Mouse (Mus musculus) c-Kit-positive CD71-positive TER-119-negative erythroid progenitor cells, embryonic 14.5 days (primary cell): ENCODE measurements at regions not wholly inside any gene's neighbourhood (a gene's known extent, or its start where the extent isn't known, plus 50 kb on each side); places are given as distances from the start of the nearest gene placed in this dataset.

Experiments
- DNase-seq: peaks from one replicate; pipeline ENCODE4 v3.0.0-alpha.2; 2013; ENCODE audit warnings: low read depth

DNA sequence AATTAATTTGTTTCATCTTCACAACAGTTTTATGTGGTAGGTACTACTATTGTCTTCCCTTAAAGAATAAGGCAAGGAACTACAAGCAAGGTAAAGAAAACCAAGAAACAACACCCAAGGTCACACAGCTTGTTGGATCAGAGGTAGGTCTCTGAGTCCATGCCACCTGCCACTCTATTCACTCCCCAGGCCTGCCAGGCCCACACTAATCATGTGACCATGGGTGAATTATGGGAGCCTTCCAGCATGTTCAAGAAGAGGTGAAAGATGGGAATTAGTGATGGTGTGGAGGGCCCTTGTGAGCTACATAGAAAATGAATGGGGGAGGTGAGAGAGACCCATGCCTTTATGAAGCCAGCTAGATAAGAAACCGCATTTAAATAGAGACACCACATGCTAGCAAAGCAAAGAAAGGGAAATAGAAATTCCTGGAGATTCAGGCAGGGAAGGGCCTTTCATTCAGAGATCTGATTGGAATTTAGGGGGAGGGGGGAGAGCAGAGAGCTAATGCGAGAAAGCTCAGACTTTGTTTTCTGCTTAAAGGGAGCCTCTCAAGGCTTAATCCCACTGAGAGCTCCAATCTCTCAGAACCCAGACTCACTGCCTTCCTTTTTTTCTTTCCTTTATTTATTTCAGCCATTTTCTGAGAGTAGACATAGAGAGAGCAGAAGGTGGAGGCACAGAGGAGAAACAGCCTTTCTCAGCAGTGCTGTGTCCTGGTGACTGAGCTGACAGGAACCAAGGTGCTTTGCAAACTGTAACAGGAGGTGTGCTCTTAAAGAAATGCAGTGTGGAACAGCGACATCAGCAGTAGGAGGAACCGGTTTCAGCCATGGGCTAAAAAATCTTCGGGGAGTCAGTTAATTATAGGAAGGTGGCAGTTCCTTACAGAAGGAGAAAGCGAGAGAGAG lies 160.0 kb downstream of the Spata19 start:
- no peak for DNase-seq

DNA sequence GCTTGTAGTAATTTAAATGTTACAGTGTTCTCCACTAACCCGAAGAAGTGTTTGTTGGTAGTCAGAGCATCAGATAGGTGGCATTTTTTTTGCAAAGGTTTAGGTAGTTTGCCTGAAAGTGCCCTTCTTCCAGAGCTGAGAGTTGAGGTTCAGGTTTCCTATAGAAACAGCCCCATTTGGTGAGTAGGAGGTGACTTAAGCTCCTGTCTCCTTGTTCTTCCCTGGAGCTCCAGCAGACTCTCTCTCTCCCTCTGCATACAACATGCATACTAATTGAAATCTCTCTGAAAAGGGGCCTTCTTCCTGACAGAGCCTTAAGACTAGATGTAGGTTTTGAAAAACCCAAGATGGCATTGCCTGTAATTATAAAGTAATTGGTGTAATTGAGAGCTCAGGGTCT lies 161.3 kb downstream of the Spata19 start:
- no peak for DNase-seq

DNA sequence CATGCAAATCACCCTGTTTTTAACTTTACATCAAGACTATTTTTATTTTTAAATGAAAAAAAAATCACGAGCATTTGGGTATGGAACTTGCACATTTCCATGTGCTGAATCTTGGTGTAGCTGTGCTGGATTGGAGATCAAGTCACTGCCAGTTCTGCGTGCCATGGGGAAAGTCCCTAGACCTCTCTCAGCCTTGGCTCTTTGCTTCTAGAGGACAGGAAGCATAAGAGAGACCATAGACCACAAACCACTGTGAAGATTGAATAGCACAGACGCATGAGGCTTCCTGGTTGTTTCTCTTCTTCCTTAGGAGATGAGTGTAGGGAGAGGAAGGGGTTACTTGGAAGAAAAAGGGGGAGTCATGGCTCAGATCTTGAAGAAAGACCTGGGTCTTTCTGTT lies 161.7 kb downstream of the Spata19 start:
- DNase-seq: no peak

DNA sequence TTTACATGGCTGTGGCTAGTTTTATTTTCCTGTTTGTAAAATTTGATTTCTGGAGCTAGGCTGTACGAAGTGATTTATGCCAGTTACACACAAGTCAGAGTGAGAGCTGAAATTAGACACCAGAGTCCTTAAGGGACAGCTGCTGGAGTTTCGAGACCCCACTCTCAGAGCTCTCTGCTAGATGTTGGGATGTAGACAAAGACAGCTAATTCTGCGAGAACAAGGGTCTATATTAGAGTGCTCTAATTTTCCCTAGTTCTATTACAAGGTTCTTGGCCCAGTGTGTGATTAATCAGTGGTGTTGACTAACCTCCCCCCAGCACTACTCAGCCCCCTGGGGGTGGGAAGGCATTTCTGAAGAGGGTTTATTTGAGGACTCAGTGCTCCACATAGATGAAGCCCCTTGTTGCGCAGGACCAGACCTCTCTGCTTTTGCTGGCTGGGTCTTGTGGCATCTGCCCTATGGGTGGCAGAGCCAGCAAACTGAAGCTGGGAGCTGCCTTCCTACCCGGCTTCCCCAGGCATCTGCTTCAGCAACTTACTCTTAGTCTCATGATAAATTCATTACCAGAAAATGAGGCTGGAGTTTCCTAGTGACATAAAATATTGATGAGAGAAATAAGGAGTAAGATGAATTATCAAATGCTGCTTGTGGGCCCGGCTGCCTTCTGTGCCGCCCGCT lies 171.9 kb downstream of the Spata19 start:
- no peak for DNase-seq

DNA sequence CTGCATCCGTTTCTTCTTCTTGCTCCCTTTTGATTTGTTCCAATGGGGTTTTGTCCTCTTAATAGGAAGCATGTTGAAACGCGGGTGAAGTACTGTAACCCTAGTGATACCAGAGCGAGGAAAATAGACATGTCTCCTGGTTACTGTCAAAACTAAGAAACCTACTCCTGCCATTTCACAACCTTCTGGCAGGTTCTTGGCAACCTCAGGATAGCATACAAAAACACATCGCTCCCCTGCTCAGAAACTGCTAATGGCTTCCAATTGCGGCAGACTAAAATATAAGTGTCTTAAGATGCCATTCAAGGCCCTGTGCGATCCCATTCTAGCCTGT lies 172.4 kb downstream of the Spata19 start:
- DNase-seq: no peak

DNA sequence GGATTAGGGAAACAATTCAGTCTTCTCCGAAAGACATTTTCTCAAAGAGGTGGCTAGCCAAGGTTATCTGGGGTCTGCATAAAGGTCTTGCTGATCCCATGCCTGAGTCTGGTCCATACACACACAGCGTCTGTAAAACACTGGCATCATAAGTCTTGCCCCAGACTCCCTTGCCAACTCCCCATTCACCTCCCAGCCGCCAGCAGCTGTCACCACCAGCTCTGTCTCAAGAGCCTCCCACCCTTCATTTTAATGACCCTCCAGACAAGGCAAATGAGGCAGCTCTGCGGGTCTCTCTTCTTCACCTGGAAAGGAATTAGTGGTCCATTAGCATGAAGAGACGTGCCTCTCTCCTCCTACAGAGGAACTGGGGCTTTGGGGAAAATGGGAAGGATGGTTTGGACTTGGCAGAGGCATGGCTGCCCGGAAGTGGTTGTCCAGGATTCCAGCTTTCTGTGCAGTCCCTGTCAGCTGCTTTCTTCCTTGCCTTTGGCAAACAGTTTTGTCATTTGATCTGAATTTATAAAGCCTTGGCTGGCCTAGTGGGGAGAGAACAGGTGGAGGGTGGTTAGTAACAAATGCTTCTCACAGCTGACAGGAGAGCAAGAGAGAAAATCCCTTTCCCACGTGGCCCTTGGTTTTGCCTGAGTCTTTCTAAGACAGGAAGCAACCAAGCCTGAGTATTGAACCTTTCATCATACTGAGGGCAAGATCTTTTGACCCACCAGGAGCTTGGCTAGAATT lies 173.3 kb upstream of the Opcml start:
- no peak for DNase-seq

DNA sequence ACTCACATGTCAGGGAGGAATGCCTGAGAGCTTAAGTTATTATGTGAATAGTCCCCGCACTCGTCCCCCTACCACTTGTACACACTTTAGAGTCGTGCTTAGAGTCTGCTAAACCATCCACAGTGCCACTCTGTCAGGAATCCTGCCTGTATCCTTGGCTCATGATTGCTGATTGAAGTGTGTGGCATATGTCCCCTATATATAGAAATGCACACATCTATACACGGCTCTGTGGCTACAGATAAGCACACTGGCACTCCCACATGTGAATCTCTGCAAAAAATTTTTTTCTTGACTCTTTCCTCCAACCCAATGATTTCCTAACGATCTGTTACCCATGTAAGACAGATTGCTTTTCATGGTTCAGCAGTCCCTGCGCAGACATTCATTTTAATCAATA lies 155.7 kb upstream of the Opcml start:
- DNase-seq: no peak

DNA sequence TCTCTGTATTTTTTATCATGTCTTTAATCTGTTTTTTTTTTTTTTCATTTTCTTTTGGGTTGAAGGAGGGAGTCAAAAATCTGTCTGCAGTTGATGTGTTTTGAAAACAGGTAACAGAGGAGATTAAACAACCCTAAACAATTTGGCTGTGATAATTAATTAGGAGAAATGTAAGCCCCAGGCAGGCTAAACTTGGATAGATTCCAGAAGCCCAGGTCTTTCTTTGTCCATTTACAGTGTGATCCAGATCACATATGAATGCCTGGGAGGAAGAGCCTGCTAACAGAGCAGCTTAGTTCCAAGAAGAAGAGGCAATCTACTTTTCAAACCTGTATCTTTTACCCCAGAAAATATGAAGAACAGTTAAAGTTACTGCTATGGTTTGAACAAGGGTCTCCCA lies 150.0 kb upstream of the Opcml start:
- DNase-seq: no peak

DNA sequence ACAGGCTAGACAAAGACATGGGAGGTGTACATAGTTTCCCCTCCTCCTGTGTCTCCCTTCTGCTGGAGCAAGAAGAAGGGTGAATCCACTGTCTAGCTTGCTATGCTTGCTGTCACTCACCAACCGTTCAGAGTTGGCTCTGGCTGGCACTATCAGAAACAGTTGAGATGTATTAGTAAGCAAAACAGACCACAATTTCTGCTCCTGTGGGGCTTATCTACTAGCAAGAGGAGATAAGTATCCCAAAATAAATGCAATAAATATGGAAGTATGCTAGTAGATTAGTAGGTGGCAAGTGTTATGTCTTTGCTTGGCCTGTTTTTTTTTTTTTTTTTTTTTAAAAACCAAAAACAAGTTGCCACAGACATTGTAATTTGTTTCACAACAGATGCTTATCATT lies 147.3 kb upstream of the Opcml start:
- DNase-seq: no peak

DNA sequence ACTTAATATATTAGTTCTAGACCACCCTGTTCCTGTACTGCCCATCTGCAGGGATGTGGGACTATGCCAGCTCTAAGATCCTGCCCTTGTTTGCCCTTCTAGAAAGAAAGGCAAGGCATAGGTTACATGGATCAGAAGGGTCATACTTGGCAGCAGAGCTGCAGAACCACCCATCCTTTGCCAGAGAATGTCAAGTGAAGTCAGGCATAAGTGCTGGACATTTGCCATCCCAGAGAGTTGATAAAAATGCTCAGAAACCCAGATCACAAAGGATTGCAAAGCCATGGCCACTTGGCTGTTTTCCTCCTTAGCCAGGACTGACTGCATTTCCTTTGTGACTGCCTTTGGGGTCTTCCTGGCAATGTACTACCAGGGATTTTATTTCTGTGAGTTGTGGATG lies 146.7 kb upstream of the Opcml start:
- DNase-seq: no peak

DNA sequence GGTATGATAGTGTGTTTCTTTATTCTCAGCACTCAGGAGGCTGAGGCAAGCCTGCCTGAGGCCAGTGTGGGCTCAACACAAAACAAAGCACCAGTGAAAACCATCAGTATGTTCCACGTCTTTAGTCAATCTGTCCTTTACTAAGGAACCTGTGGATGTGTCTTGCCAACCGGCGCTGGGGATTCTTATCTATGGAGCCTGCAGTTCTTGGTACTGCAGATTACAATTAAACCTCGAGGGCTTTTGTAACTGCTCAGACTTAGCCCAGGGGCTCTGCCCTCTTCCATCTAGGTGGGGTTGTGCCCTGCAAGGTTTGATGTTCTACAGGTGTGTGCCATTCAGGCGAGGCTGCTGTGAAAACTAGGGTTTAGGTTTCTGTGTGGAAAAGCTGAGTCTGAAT lies 145.1 kb upstream of the Opcml start:
- DNase-seq: no peak

DNA sequence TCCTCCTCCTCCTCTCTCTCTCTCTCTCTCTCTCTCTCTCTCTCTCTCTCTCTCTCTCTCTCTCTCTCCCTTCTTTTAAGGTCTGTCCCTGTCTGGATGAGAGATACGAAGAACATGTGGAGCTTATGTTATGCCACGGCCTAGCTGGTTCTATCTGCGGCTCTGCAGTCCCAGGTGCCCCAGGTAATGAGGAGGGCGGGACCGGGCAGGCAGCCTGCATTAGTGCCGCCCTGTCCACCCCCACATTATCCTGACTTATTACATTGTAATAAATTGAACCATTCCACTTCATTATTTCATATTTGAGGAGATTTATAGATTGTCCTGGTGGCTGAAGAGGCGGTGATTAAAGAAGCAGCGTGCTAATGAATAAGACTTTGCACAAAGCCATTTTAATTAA lies 144.5 kb upstream of the Opcml start:
- no peak for DNase-seq

DNA sequence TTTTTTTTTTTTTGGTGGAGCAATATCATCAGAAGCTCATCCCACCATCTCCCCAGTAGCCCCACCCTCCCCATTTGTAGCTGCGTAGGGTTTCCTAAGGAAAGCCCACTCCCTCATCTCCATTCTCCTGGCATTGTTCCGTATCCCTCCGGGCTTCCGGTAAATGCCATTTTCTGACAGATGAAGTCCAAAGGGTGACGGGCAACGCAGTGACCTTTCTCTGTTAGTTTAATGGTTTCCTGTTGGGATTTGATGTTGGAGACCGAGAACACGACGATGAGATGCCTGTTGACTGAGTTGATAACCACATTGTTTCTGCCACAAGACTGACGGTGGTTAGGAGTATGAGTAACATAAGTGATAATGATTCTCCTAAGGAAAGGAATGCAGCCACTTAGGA lies 143.6 kb upstream of the Opcml start:
- DNase-seq: no peak

DNA sequence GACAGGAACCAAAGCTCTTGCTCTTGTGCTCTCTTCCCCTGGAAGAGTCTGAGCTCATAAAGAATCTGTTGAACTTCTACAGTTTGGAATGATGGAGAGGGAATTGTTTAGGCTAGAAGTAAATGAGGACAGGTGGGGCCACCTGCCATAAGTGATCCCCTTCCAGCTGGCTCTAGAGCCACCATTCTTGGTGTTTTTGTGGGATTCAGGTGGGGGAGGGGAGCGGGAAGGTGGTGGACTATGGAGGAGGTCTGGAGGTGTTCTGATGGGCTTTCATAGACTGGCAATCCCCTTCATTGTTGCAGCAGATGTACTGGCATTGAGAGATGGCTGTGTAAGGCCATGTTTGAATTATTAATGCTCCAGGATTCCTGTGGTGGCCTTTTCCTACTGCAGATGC lies 132.6 kb upstream of the Opcml start:
- DNase-seq: no peak

DNA sequence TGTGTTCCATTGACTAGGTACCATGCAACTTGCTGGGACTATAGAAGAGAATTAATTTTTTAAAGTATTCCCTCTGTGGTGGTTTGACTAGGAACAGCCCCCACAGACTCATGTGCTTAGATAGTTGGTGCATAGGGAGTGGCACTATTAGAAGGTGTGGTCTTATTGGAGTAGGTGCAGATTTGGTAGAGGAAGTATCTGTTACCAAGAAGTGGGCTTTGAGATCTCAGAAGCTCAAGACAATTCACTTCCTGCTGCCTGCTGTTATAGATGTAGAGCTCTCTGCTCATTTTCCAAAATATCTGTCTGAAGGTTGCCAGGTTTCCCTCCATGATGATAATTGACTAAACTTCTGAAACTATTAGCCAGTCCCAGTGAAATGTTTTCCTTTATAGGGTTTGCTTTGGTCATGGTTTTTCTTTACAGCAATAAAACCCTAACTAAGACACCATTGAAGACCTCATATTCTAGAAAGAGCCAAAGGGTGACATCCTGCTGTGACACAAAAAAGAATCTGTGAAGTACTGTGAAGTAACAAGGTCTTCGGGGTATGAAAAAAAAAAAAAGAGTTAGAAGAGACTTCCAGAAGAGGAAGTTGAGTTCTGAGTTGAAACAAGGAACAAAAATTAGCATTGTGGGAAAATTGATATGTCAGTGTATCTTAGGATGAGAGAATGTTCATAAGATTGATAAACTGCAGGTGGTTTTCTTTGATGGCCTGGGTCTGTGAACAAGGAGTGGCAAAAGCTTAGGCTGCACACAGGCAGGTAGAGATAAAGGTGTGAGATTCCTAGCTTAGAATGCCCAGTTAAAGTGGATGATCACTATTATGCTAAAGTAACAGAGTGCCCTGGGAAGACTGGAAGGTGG lies 128.9 kb upstream of the Opcml start:
- no peak for DNase-seq

DNA sequence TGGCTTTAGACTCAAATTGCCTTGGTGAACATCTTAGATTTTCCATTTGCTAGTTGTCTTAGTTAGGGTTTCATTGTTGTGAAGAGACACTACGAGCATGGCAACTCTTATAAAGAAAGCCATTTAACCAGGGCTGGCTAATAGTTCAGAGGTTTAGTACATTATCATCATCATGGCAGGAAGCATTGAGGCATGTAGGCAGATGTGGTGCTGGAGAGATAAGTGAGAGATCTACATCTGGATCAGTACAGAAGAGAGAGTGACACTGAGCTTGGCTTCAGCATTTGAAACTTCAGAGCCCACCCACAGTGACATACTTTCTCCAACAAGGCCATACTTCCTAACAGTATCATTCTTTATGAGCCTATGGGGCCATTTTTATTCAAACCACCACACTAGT lies 127.3 kb upstream of the Opcml start:
- DNase-seq: no peak

DNA sequence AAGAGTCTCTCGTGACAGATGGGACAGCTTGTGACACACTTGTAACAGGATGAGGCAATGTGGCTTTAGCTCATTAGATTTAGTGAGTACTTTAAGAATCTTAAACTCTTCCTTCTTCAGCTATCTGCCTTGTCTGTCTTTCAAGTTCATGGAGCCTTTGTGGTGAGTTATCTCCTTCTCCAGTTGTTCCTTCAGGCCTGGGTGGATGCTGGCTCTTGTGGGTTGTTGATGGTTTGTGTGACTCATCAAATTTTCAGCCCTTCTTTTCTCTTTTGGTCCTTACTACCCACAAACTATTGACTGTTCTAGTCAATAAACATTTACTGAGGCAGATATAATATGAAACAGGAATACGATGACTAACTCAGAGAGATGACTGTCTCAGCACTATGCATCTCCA lies 124.9 kb upstream of the Opcml start:
- DNase-seq: peak; percentile 38

DNA sequence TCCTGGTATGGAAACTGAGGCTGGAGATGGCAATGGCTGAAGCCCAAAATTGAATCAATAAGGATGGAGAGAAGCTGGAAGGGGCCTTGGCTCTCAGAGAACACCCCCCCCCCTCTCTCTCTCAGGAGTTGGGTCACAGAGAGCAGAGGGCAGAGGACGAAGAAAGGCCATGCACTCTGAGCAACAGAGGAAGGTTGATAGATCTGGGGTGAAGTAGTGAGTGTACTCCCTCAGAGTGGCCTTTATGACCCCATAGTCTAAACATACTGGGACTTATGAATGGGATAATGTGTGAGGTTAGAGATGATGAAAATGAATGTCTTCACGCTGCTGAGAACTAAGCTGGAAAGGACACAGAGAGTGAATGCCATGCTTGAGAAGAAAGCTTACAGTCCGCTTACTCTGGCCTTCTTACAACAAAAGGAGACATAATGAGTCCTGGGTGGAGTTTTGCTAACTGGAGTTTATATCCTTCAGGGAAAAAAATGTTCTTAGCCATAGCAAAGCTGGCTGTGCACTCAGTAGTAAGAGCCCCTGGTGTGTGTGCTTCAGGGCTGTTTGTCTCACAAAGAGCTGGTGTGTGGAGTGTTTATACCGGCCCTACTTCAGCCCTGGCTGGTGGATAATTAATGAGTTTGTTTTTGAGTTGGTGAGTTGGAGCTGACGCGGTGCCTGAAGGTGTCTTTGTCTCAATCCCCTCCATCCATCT lies 120.4 kb upstream of the Opcml start:
- DNase-seq: no peak

DNA sequence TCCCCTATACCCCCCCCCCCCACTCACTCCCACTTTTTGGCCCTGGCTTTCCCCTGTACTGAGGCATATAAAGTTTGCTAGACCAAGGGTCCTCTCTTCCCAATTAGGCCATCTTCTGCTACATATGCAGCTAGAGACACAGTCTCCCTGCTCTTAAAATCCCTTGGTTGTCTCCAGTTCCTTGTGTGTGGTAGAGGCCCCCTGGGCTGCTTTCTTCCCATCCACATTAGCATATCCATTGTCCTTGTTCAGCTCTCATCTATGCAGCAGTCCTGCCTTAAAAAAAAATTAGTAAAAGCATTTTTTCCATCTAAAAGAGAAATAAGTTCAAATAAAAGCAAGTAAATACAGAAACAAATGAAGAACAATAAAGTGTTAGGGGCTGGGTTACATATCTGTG lies 105.2 kb upstream of the Opcml start:
- DNase-seq: no peak

DNA sequence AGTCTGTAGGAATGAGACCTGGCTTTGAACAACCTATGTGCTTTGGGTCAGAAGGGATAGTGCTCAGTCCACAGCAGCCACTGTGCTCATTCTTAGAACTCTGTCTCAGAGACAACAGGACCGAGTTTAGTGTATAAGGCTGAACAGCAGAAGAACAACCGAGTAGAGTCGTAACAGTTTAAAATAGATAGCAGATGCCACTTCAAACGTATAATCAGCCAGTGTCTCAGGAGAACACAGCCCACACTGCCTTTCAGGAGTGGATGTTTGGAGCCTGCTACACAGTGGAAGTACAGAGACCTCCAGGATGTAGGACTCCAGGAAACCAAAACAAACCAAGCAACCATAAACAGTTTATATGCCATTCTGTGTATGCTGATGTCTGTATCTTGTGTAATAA lies 99.0 kb upstream of the Opcml start:
- no peak for DNase-seq

DNA sequence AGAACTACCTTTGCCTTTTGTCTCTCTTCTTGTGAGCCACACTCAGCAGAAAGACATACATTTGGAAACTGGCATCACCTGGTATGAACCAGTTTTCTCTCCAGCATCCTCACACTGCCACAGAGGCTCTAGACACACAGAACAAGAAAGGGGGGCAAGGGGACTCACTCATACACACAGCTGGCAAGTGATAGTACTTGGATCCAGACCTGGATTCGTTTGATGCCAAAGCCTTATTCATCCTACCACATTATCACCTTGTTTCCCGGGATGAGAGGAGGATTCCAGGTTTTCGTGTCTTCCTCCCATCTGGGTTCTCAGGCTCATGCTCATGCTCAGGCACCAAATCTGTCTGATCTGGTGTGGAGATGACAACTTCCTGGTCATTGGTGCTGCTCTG lies 97.8 kb upstream of the Opcml start:
- DNase-seq: no peak
